Mouse (Mus musculus) G1E (cell line): ENCODE measurements around the gene Clrn3.

Experiments
- CTCF ChIP-seq: IDR thresholded peaks from 2 replicates; pipeline ENCODE4 v1.5.1; 2012; ENCODE audit warnings: low read depth, low read length, inconsistent platforms, mixed read lengths
- GATA1 ChIP-seq: IDR thresholded peaks from 2 replicates; pipeline ENCODE4 v1.6.1; 2012; ENCODE audit warnings: borderline replicate concordance, low read length, inconsistent platforms, mixed read lengths
- POLR2AphosphoS5 ChIP-seq: IDR thresholded peaks from 2 replicates; pipeline ENCODE4 v1.6.1; 2012; ENCODE audit warnings: low read depth, low read length, inconsistent platforms; ENCODE audit not compliant: insufficient replicate concordance
- TAL1 ChIP-seq: conservative IDR thresholded peaks from 2 replicates; pipeline ENCODE4 v1.6.1; 2012; ENCODE audit warnings: low read depth, low read length, inconsistent platforms, mixed read lengths

GRCm38 (mm10) chr7:135539429-135539828 lies 11.0 kb upstream of the Clrn3 start:
- TF ChIP-seq CTCF = no peak
- TF ChIP-seq GATA1 = no peak
- no peak for TF ChIP-seq POLR2AphosphoS5
- no peak for TF ChIP-seq TAL1
